Mouse (Mus musculus): ENCODE measurements around the gene Cyp19a1. TPM values are rescaled to one million over a fixed set of nuclear protein-coding genes. Genes with fewer than 3 reads are reported as not detected.

The Cyp19a1 gene
- 0.09 TPM in 1 of 2 replicates, not detected in the other for polyA plus RNA-seq (2016; fragmentation: Nextera tagmentation; extraction: Ambion mirVana)

- Histone ChIP-seq H3K27ac (no peak within 1 kb of the TSS), H3K9me3 (no peaks in the 10 kb centered on the region), H3K36me3 (no peaks in the 10 kb centered on the region), H3K4me2 (replicated peaks) (no peak within 1 kb of the TSS), H3K4me1 (no peaks in the 10 kb centered on the region), H3K27me3 (no peaks in the 10 kb centered on the region), H3K9ac (no peak within 1 kb of the TSS), H3K4me3 (no peak within 1 kb of the TSS)
- no peak for ATAC-seq (ENCODE audit: insufficient number of reproducible peaks, insufficient read depth, low FRiP score, low TSS enrichment)
- WGBS: 84% methylated on average over 7 of the region's 7 CpGs
Measured at GRCm38 (mm10) chr9:54268010-54268409, at the start of gene Cyp19a1. Gene Cyp19a1, minus strand, starts transcription at chr9:54268110.

GRCm38 (mm10) chr9:54316363-54316762 lies 48.5 kb upstream of the Cyp19a1 start:
- H3K4me2 ChIP-seq (replicated peaks): no peak overlapping the region
- H3K9ac ChIP-seq: no peak overlapping the region
- H3K27me3 ChIP-seq: no peaks in the 10 kb centered on the region
- no peak overlapping the region for H3K27ac ChIP-seq
- ATAC-seq (ENCODE audit: insufficient number of reproducible peaks, insufficient read depth, low FRiP score, low TSS enrichment): no peak
- H3K36me3 ChIP-seq: no peaks in the 10 kb centered on the region
- H3K4me1 ChIP-seq: peaks cover 9% of the 10 kb centered on the region
- no peaks in the 10 kb centered on the region for H3K9me3 ChIP-seq
- no peak overlapping the region for H3K4me3 ChIP-seq
- 76% methylated on average over 9 of the region's 9 CpGs for WGBS

GRCm38 (mm10) chr9:54308751-54309358 lies 40.9 kb upstream of the Cyp19a1 start:
- no peaks in the 10 kb centered on the region for H3K36me3 ChIP-seq
- no peaks in the 10 kb centered on the region for H3K27me3 ChIP-seq
- H3K4me3 ChIP-seq: no peak overlapping the region
- ATAC-seq (ENCODE audit: insufficient number of reproducible peaks, insufficient read depth, low FRiP score, low TSS enrichment): no peak
- no peak overlapping the region for H3K9ac ChIP-seq
- 45% methylated on average over 2 of the region's 2 CpGs for WGBS
- no peak overlapping the region for H3K27ac ChIP-seq
- H3K9me3 ChIP-seq: no peaks in the 10 kb centered on the region
- no peaks in the 10 kb centered on the region for H3K4me1 ChIP-seq
- H3K4me2 ChIP-seq (replicated peaks): no peak overlapping the region

DNA sequence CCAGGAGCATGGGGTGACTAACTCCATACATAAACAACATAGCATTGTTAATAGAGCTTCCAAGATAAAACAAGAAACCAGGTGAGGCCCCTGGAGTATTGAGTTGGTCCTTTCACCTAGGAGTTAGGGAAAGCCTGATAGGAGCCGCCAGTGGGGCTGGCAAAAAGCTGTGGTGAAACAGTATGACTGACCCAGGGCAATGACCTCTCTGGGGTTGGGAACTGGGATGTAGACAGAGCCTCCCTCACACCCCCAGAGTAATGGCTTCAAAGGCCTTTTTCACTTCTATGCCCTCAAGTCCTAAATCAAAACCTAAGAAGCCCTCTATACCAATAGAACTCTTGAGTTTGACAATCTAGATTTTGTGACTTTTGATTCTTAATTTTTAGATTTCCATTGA lies 40.3 kb upstream of the Cyp19a1 start:
- ATAC-seq (ENCODE audit: insufficient number of reproducible peaks, insufficient read depth, low FRiP score, low TSS enrichment): no peak
- 39% methylated on average over 1 of the region's 1 CpGs for WGBS
- H3K4me1 ChIP-seq: no peaks in the 10 kb centered on the region

DNA sequence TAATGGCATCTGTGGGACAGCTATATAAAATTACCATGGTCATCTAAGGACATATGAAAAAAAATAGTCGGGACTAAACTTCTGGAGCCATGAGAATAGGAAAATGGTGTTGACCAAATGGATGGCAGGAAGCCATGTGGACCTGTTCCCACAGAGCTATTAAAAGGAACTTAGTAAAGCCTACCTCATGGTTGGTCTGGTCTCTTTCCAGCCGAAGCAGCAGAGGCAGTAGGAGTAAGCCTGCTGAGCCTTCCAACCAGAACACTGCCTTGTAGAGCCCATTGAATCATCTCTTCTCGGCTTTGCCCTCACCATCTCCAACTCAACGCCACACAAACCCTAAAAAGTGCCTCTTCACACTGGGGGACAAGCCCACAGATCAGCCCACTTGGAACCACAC lies 33.3 kb upstream of the Cyp19a1 start:
- no peaks in the 10 kb centered on the region for H3K36me3 ChIP-seq
- no peaks in the 10 kb centered on the region for H3K4me1 ChIP-seq
- H3K4me2 ChIP-seq (replicated peaks): no peak overlapping the region
- no peak overlapping the region for H3K9ac ChIP-seq
- H3K27me3 ChIP-seq: no peaks in the 10 kb centered on the region
- no peak for ATAC-seq (ENCODE audit: insufficient number of reproducible peaks, insufficient read depth, low FRiP score, low TSS enrichment)
- no peak overlapping the region for H3K27ac ChIP-seq
- WGBS: 89% methylated on average over 4 of the region's 4 CpGs
- no peak overlapping the region for H3K4me3 ChIP-seq
- H3K9me3 ChIP-seq: no peaks in the 10 kb centered on the region

More for the DNA sequence above, 40.3 kb upstream of the Cyp19a1 start:
- H3K27ac ChIP-seq: no peak overlapping the region
- H3K9ac ChIP-seq: no peak overlapping the region
- H3K36me3 ChIP-seq: no peaks in the 10 kb centered on the region
- H3K27me3 ChIP-seq: no peaks in the 10 kb centered on the region
- H3K4me2 ChIP-seq (replicated peaks): no peak overlapping the region
- H3K9me3 ChIP-seq: no peaks in the 10 kb centered on the region
- H3K4me3 ChIP-seq: no peak overlapping the region

DNA sequence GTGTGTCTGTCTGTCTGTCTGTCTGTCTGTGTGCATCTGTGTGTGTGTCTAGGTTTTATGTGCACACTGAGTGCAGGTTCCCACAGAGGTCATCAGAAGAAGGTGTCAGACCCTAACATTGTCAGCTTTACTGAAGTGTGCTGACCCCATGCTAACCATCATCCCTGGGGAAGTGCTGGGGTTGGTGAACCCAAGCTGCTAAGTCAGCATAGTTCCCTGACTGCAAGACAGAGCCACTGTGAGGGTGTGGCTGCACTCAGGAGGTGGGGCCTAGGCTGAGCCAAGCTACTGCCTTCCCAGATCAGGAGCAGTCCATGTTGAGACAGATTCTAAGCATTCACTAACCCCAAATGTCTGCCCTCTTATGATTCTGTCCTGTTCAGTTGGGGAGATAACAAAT lies 31.9 kb upstream of the Cyp19a1 start:
- Histone ChIP-seq H3K4me2 (replicated peaks) (no peak overlapping the region), H3K27me3 (no peaks in the 10 kb centered on the region), H3K36me3 (no peaks in the 10 kb centered on the region), H3K27ac (no peak overlapping the region), H3K4me3 (no peak overlapping the region), H3K4me1 (no peaks in the 10 kb centered on the region), H3K9me3 (no peaks in the 10 kb centered on the region), H3K9ac (no peak overlapping the region)
- ATAC-seq (ENCODE audit: insufficient number of reproducible peaks, insufficient read depth, low FRiP score, low TSS enrichment): no peak

DNA sequence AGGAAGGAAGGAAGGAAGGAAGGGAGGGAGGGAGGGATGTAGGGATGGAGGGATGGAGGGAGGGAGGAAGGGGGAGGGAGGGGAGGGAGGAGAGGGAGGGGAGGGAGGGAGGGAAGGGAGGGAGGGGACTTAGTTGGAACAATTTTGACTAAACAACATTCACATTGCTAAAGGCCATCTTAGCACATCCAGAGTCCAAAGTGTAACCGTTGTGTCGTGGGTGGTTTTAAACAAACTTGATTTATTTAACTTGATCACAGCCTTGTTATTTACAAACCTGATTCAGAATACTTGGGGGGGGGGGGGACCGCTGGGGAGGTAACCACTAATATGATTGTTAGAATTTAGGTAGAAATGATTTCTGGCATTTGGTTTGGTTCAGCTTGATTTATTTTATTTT lies 31.5 kb upstream of the Cyp19a1 start:
- no peak overlapping the region for H3K4me3 ChIP-seq
- no peak overlapping the region for H3K27ac ChIP-seq
- H3K36me3 ChIP-seq: no peaks in the 10 kb centered on the region
- no peaks in the 10 kb centered on the region for H3K27me3 ChIP-seq
- H3K9ac ChIP-seq: no peak overlapping the region
- no peak for ATAC-seq (ENCODE audit: insufficient number of reproducible peaks, insufficient read depth, low FRiP score, low TSS enrichment)
- no peaks in the 10 kb centered on the region for H3K4me1 ChIP-seq
- H3K4me2 ChIP-seq (replicated peaks): no peak overlapping the region
- 85% methylated on average over 3 of the region's 3 CpGs for WGBS
- H3K9me3 ChIP-seq: no peaks in the 10 kb centered on the region

GRCm38 (mm10) chr9:54287804-54288203 lies 19.9 kb upstream of the Cyp19a1 start:
- Histone ChIP-seq H3K27ac (no peak overlapping the region), H3K4me1 (peaks cover 8% of the 10 kb centered on the region; the same call in 1 of the 2 replicates), H3K9ac (no peak overlapping the region), H3K36me3 (no peaks in the 10 kb centered on the region), H3K27me3 (peaks cover 27% of the 10 kb centered on the region), H3K9me3 (no peaks in the 10 kb centered on the region), H3K4me3 (no peak overlapping the region), H3K4me2 (replicated peaks) (no peak overlapping the region)
- 45% methylated on average over 5 of the region's 5 CpGs for WGBS
- ATAC-seq (ENCODE audit: insufficient number of reproducible peaks, insufficient read depth, low FRiP score, low TSS enrichment): no peak

DNA sequence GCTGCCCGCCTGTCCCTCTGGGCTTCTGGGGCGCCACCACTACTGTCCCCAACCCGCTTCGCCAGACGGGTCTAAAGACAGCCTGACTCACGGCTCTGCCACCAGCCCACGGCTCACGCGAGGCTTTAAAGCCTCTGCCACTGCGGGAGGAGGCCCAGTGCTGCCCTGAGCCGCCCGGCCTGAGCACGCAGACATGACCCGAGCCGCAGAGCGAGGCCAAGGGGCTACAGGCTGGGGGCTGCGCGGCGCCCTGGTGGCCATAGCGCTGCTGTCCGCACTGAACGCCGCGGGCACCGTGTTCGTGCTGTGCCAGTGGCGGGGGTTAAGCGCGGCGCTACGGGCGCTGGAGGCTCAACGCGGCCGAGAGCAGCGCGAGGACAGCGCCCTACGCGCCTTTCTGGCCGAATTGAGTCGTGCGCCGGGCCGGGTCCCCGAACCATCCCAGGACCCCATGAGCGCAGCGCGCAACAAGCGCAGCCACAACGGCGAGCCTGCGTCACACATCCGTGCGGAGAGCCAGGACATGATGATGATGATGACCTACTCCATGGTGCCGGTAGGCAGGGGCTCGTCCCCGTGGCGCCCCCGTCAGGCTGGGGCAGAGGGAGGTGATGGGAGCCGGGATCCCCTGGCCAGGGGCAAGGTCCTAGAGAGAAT lies 18.5 kb upstream of the Cyp19a1 start, which contains the start of gene Gldn:
Gene Gldn, plus strand, starts transcription at position 156 of the 657 bp plus-strand sequence.
- peaks cover 8% of the 10 kb centered on the region; the same call in 1 of the 2 replicates for H3K4me1 ChIP-seq
- WGBS: 3% methylated on average over 61 of the region's 61 CpGs

DNA sequence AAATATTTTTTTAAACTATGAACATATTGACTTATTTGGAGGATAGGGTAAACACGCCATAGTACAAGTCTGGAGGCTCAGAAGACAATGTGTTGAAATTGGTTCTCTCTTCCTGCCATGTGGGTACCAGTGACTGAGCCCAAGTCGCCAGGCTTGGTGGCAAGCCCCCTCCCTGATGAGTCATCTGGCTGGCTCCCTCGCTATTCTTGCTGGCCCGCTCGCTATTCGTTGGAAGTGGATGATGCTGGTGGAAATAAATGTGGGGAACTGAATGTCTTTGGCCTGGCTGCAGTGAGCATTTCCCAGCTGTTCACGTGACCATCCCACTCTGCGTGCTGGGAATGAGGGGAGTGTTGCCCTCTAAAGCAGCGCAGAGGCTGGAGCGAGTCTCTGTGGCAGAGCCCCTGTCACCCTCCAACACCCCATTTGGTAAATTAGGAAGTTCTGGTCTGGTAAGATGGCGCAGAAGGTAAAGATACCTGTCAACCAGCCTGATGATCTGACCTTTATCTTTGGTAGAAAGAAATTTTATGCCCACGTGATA lies 11.2 kb upstream of the Cyp19a1 start:
- no peak for ATAC-seq (ENCODE audit: insufficient number of reproducible peaks, insufficient read depth, low FRiP score, low TSS enrichment)
- H3K4me1 ChIP-seq: no peaks in the 10 kb centered on the region
- H3K4me3 ChIP-seq: no peak overlapping the region
- H3K27ac ChIP-seq: no peak overlapping the region
- H3K9me3 ChIP-seq: no peaks in the 10 kb centered on the region
- 84% methylated on average over 12 of the region's 12 CpGs for WGBS
- H3K36me3 ChIP-seq: no peaks in the 10 kb centered on the region
- no peak overlapping the region for H3K4me2 ChIP-seq (replicated peaks)
- H3K9ac ChIP-seq: no peak overlapping the region
- 0 out of 2 replicates have a peak, but pooled peaks cover 4% of the 10 kb centered on the region for H3K27me3 ChIP-seq

More for the DNA sequence above, 18.5 kb upstream of the Cyp19a1 start, which contains the start of gene Gldn:
- H3K9ac ChIP-seq: peak within 1 kb of the TSS; percentile 44
- peaks cover 27% of the 10 kb centered on the region for H3K27me3 ChIP-seq
- H3K9me3 ChIP-seq: no peaks in the 10 kb centered on the region
- H3K36me3 ChIP-seq: no peaks in the 10 kb centered on the region
- H3K27ac ChIP-seq: no peak within 1 kb of the TSS
- H3K4me2 ChIP-seq (replicated peaks): peak within 1 kb of the TSS; percentile 91
- no peak for ATAC-seq (ENCODE audit: insufficient number of reproducible peaks, insufficient read depth, low FRiP score, low TSS enrichment)
- peak within 1 kb of the TSS; percentile 41 for H3K4me3 ChIP-seq

DNA sequence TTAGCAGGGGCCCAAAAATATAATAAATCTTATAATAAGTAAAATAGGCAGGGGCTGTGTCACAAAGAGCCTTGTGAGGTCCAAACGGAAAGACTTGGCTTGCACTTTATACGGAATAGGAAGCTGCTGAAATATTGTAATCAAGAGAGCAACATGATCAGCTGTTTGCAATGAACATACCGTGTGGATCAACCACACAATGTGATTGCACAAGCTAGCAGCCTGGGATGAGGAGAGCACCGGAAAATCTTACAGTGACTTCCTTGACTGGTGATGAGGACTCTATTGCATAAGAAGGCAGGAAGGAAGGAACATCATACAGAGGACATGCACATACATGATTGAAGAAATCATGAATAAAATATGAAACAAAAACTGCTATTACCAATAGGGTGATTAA lies 7.4 kb upstream of the Cyp19a1 start:
- no peak overlapping the region for H3K27ac ChIP-seq
- H3K9me3 ChIP-seq: no peaks in the 10 kb centered on the region
- no peak overlapping the region for H3K4me3 ChIP-seq
- no peaks in the 10 kb centered on the region for H3K4me1 ChIP-seq
- H3K27me3 ChIP-seq: no peaks in the 10 kb centered on the region
- 85% methylated on average over 4 of the region's 4 CpGs for WGBS
- H3K4me2 ChIP-seq (replicated peaks): no peak overlapping the region
- no peak for ATAC-seq (ENCODE audit: insufficient number of reproducible peaks, insufficient read depth, low FRiP score, low TSS enrichment)
- no peak overlapping the region for H3K9ac ChIP-seq
- H3K36me3 ChIP-seq: no peaks in the 10 kb centered on the region

DNA sequence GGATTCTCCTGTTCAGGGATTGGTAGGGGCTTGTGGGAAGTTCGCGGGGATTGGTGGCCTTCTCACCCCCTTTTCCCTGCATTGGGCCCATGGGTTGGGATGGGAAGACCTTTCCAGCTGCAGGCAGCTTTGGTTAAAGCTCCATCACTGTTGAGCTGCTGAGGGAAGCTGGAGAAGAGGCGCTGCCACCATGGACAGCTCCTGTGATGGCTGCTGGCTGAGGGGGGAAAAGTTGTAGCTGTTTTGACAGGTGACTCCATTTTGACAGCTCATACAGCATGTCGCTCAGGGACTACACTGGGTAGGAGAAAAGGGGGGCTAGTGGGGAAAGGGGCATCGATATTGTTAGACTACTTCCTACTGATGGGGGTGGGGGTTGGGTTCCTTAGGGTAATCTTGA lies 3.0 kb upstream of the Cyp19a1 start:
- H3K4me2 ChIP-seq (replicated peaks): no peak overlapping the region
- ATAC-seq (ENCODE audit: insufficient number of reproducible peaks, insufficient read depth, low FRiP score, low TSS enrichment): no peak

More for the DNA sequence above, 3.0 kb upstream of the Cyp19a1 start:
- no peaks in the 10 kb centered on the region for H3K9me3 ChIP-seq
- H3K27me3 ChIP-seq: no peaks in the 10 kb centered on the region
- no peaks in the 10 kb centered on the region for H3K4me1 ChIP-seq
- H3K27ac ChIP-seq: no peak overlapping the region
- 31% methylated on average over 5 of the region's 5 CpGs for WGBS
- no peak overlapping the region for H3K4me3 ChIP-seq
- H3K36me3 ChIP-seq: no peaks in the 10 kb centered on the region
- no peak overlapping the region for H3K9ac ChIP-seq
